ENCODE assay signal across 8 mouse cellular contexts in the genomic region with DNA sequence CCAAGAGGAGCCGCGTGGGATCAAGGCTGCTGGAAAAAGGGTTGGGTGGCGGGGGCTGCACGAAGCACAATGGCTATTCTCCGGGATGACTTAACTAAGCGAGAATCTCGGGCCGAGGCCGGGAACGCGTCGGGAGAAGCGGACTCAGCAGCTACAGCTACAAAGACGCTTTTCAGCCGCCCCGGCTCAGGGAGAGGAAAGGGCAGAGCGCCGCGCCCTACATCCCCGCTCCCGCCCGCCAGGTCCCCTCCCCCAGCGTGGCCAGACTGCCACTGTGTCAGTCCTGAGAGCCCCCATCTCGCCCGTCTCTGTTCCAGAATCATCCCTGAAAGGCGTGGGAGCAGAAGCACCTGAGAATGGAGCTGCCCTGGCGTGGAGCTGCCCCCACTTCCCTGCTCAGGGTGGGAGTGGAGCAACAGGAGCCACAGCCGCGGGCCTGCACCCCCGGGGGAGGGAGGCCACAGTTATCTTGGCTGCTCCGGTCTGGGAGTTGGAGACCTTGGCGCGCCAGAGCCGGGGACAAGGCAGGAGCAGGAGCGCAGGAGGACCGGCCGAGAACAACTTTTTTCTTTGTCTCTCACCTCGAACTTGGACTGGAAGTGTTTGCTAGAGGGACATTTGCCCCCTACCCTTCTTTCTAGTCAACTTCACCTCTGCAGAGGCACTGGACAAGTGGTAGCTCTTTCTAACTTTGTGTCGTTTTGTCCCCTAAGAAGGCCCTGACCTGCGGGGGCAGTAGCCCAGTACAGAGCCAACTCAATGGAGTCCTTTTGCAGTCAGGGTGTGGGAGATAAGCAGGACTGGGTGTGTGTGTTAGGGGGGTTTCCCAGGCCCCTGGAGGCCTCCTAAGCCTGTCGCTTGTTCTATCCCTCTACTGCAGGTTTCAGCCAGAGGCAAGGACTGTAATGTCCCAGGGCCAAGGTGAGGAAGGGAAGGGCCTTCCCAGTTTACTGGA. TPM values are rescaled to one million over a fixed set of nuclear protein-coding genes. Genes with fewer than 3 reads are reported as not detected.
DNase-seq lines count a peak whose midpoint lies in the region; ATAC-seq lines count a peak whose summit lies in the region.
"Had no signal": no experiment of that assay in that cellular context is flagged by ENCODE, and none has a peak within 500 bp of the region (broad histone marks: within the 10 kb centered on the region; RNA-seq: fewer than 3 reads in every experiment).

No protein-coding gene starts in this region.

- H3K9ac ChIP-seq in forebrain, embryonic 16.5 days (replicated peaks; ENCODE audit: low read depth, low read length): peak overlapping the region; percentile 12
- H3K9ac ChIP-seq in kidney, embryonic 16.5 days (replicated peaks; ENCODE audit: low read length): peak overlapping the region; percentile 4; the same call in 1 of the 2 replicates

- H3K27me3 ChIP-seq in forebrain, embryonic 16.5 days (replicated peaks; ENCODE audit: control insufficient read depth, insufficient read depth, low read length): peaks cover 66% of the 10 kb centered on the region
- H3K27me3 ChIP-seq in kidney, embryonic 16.5 days (ENCODE audit: insufficient read depth, low read length): peaks cover 73% of the 10 kb centered on the region

- peaks cover 29% of the 10 kb centered on the region for H3K4me1 ChIP-seq in forebrain, embryonic 16.5 days (replicated peaks; ENCODE audit: control insufficient read depth, insufficient read depth, low read length)
- H3K4me1 ChIP-seq in kidney, embryonic 16.5 days (ENCODE audit: insufficient read depth, low read length): peaks cover 50% of the 10 kb centered on the region

- no peak overlapping the region for H3K27ac ChIP-seq in forebrain, embryonic 16.5 days (ENCODE audit: low read length)
- H3K27ac ChIP-seq in kidney, embryonic 16.5 days (ENCODE audit: low read length): no peak overlapping the region

- no peaks in the 10 kb centered on the region for H3K9me3 ChIP-seq in forebrain, embryonic 16.5 days (ENCODE audit: control insufficient read depth, low read length)
- no peaks in the 10 kb centered on the region for H3K9me3 ChIP-seq in kidney, embryonic 16.5 days (ENCODE audit: low read length)

- H3K4me2 ChIP-seq in forebrain, embryonic 16.5 days (ENCODE audit: low read length): peak overlapping the region; percentile 11
- H3K4me2 ChIP-seq in kidney, embryonic 16.5 days (replicated peaks; ENCODE audit: low read depth, low read length): peak overlapping the region; percentile 47

- no peaks in the 10 kb centered on the region for H3K36me3 ChIP-seq in forebrain, embryonic 16.5 days (ENCODE audit: control insufficient read depth, insufficient read depth)
- H3K36me3 ChIP-seq in kidney, embryonic 16.5 days (ENCODE audit: insufficient read depth, low read length): no peaks in the 10 kb centered on the region

- ATAC-seq in forebrain, embryonic 16.5 days: 0 out of 2 replicates have a peak, but pooled peaks have one; percentile 23
- ATAC-seq in kidney, embryonic 16.5 days (ENCODE audit: low FRiP score, low TSS enrichment): no peak
- ATAC-seq in inflammation-experienced regulatory T-cells, adult 6 months: no peak

- 2% methylated on average over 41 of the region's 41 CpGs for WGBS in forebrain, embryonic 16.5 days
- WGBS in kidney, embryonic 16.5 days: 4% methylated on average over 35 of the region's 41 CpGs

- DNase-seq in ES-CJ7 (ENCODE audit: low read depth, low spot score): peak; percentile 75
- peak; percentile 81 for DNase-seq in ZHBTc4 (ENCODE audit: low read depth, low spot score)
- peak; percentile 63 for DNase-seq in lung, postnatal 36 days
- DNase-seq in layer of hippocampus, postnatal 14 days (ENCODE audit: low spot score in 2 of 2): no peak

- H3K4me3 ChIP-seq in forebrain, embryonic 16.5 days (replicated peaks; ENCODE audit: low read length): peak overlapping the region; percentile 16
- H3K4me3 ChIP-seq in kidney, embryonic 16.5 days (ENCODE audit: low read length): peak overlapping the region; percentile 30

RNA-seq across cellular contexts. Expression of gene Rhebl1, which starts 1.6 kb away (rescaled TPM):
- polyA plus RNA-seq in forebrain, embryonic 16.5 days (2015; fragmentation: Nextera tagmentation; extraction: Ambion mirVana): 51.2 and 52.7 TPM in 2 replicates
- 16.7 and 18.3 TPM in 2 replicates for polyA plus RNA-seq in kidney, embryonic 16.5 days (2015; fragmentation: Nextera tagmentation; extraction: Ambion mirVana)
- polyA plus RNA-seq in inflammation-experienced regulatory T-cells, adult 6 months (2017; shearing (Covaris generic)): 10 to 100 TPM in 2 of 3 experiments, 1 to 10 TPM in 1; 9.5 to 13.0 (median 10.8) TPM
- total RNA-seq in layer of hippocampus, postnatal 14 days (2021): 1 to 10 TPM; 8.1 to 9.3 TPM

RNA-seq across cellular contexts. Expression of gene Dhh, which starts 2.4 kb away (rescaled TPM):
- 0.65 and 0.66 TPM in 2 replicates for polyA plus RNA-seq in forebrain, embryonic 16.5 days (2015; fragmentation: Nextera tagmentation; extraction: Ambion mirVana)
- polyA plus RNA-seq in kidney, embryonic 16.5 days (2015; fragmentation: Nextera tagmentation; extraction: Ambion mirVana): 1.4 and 1.8 TPM in 2 replicates
- polyA plus RNA-seq in inflammation-experienced regulatory T-cells, adult 6 months (2017; shearing (Covaris generic)): under 1 TPM in 1 of 3 experiments, not detected in 2; 0.09 TPM
- under 1 TPM; 0.31 to 0.35 TPM for total RNA-seq in layer of hippocampus, postnatal 14 days (2021)
- total RNA-seq: common myeloid progenitor, adult 5-6 weeks had no signal

RNA-seq across cellular contexts. Expression of gene Lmbr1l, which starts 22.1 kb away (rescaled TPM):
- polyA plus RNA-seq in forebrain, embryonic 16.5 days (2015; fragmentation: Nextera tagmentation; extraction: Ambion mirVana): 43.0 and 54.9 TPM in 2 replicates
- polyA plus RNA-seq in kidney, embryonic 16.5 days (2015; fragmentation: Nextera tagmentation; extraction: Ambion mirVana): 17.6 and 18.9 TPM in 2 replicates
- polyA plus RNA-seq in inflammation-experienced regulatory T-cells, adult 6 months (2017; shearing (Covaris generic)): 10 to 100 TPM; 17.3 to 46.9 (median 39.3) TPM
- 10 to 100 TPM; 13.7 to 17.9 TPM for total RNA-seq in layer of hippocampus, postnatal 14 days (2021)

RNA-seq across cellular contexts. Expression of gene Kmt2d, which starts 24.9 kb away (rescaled TPM):
- polyA plus RNA-seq in forebrain, embryonic 16.5 days (2015; fragmentation: Nextera tagmentation; extraction: Ambion mirVana): 11.0 and 12.8 TPM in 2 replicates
- polyA plus RNA-seq in kidney, embryonic 16.5 days (2015; fragmentation: Nextera tagmentation; extraction: Ambion mirVana): 12.4 and 14.1 TPM in 2 replicates
- 10 to 100 TPM; 18.7 to 36.4 (median 30.7) TPM for polyA plus RNA-seq in inflammation-experienced regulatory T-cells, adult 6 months (2017; shearing (Covaris generic))
- 10 to 100 TPM; 71.7 to 83.1 TPM for total RNA-seq in layer of hippocampus, postnatal 14 days (2021)

RNA-seq across cellular contexts. Expression of gene Tuba1b, which starts 38.5 kb away (rescaled TPM):
- polyA plus RNA-seq in forebrain, embryonic 16.5 days (2015; fragmentation: Nextera tagmentation; extraction: Ambion mirVana): 1,178 and 1,185 TPM in 2 replicates
- polyA plus RNA-seq in kidney, embryonic 16.5 days (2015; fragmentation: Nextera tagmentation; extraction: Ambion mirVana): 1,826 and 1,900 TPM in 2 replicates
- polyA plus RNA-seq in inflammation-experienced regulatory T-cells, adult 6 months (2017; shearing (Covaris generic)): 100 to 1,000 TPM; 459 to 882 (median 544) TPM
- total RNA-seq in layer of hippocampus, postnatal 14 days (2021): 100 to 1,000 TPM; 661 to 671 TPM

Comparison
In these comparisons a context has a peak if more than half of its experiments do, and no peak if none do; other contexts are left out.
1. DNase-seq: peak in ES-CJ7 (single experiment), ZHBTc4 (single experiment) and lung, postnatal 36 days (single experiment); none in layer of hippocampus, postnatal 14 days (0 of 2).